Mouse (Mus musculus): ENCODE measurements around the gene Fibp. TPM values are rescaled to one million over a fixed set of nuclear protein-coding genes. Genes with fewer than 3 reads are reported as not detected.

The Fibp gene
- polyA plus RNA-seq, 1 experiment from 2014 or later: 119 TPM

GRCm38 (mm10) chr19:5444954-5445353 lies 15.5 kb upstream of the Fibp start:
- Histone ChIP-seq H3K27me3 (ENCODE audit: control insufficient read depth, insufficient read depth, low read length) (peaks cover 41% of the 10 kb centered on the region), H3K9ac (ENCODE audit: low read depth, low read length) (no peak overlapping the region), H3K9me3 (ENCODE audit: control insufficient read depth, low read length) (no peaks in the 10 kb centered on the region; the same call in 1 of the 2 replicates), H3K36me3 (ENCODE audit: control insufficient read depth, insufficient read depth, low read length) (no peaks in the 10 kb centered on the region), H3K4me3 (ENCODE audit: low read depth, low read length) (no peak overlapping the region), H3K4me2 (replicated peaks; ENCODE audit: low read depth, low read length) (no peak overlapping the region), H3K4me1 (replicated peaks; ENCODE audit: control insufficient read depth, insufficient read depth, low read length) (no peaks in the 10 kb centered on the region; the same call in 1 of the 2 replicates), H3K27ac (ENCODE audit: low read depth, low read length) (no peak overlapping the region)
- 30% methylated on average over 7 of the region's 7 CpGs for WGBS
- DNase-seq (ENCODE audit: low spot score): no peak
- ATAC-seq (ENCODE audit: low FRiP score): no peak

DNA sequence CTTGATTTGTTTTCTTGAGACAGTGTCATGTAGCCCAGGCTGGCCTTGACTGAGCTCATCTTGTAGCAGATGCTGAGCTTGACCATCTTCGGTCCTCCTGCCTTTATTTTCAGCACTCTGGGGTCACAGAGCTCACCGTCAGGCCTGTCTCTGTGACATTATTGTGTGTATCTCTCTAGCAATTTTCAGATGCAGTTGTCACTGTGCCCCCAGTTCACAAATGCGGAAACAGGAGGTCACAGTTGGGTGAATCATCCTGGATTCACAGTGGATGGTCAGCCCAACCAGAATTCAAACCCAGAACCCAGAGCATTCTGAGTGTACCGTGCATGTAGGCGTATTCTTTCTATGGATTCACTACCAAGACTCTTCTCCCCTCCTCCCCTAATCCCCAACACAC lies 14.7 kb upstream of the Fibp start:
- H3K36me3 ChIP-seq (ENCODE audit: control insufficient read depth, insufficient read depth, low read length): no peaks in the 10 kb centered on the region
- DNase-seq (ENCODE audit: low spot score): no peak
- 88% methylated on average over 5 of the region's 5 CpGs for WGBS
- H3K9ac ChIP-seq (ENCODE audit: low read depth, low read length): no peak overlapping the region
- H3K9me3 ChIP-seq (ENCODE audit: control insufficient read depth, low read length): no peaks in the 10 kb centered on the region
- no peak for ATAC-seq (ENCODE audit: low FRiP score)
- no peak overlapping the region for H3K27ac ChIP-seq (ENCODE audit: low read depth, low read length)
- no peaks in the 10 kb centered on the region; the same call in 1 of the 2 replicates for H3K4me1 ChIP-seq (replicated peaks; ENCODE audit: control insufficient read depth, insufficient read depth, low read length)
- no peak overlapping the region for H3K4me2 ChIP-seq (replicated peaks; ENCODE audit: low read depth, low read length)
- no peak overlapping the region for H3K4me3 ChIP-seq (ENCODE audit: low read depth, low read length)
- H3K27me3 ChIP-seq (ENCODE audit: control insufficient read depth, insufficient read depth, low read length): peaks cover 46% of the 10 kb centered on the region

DNA sequence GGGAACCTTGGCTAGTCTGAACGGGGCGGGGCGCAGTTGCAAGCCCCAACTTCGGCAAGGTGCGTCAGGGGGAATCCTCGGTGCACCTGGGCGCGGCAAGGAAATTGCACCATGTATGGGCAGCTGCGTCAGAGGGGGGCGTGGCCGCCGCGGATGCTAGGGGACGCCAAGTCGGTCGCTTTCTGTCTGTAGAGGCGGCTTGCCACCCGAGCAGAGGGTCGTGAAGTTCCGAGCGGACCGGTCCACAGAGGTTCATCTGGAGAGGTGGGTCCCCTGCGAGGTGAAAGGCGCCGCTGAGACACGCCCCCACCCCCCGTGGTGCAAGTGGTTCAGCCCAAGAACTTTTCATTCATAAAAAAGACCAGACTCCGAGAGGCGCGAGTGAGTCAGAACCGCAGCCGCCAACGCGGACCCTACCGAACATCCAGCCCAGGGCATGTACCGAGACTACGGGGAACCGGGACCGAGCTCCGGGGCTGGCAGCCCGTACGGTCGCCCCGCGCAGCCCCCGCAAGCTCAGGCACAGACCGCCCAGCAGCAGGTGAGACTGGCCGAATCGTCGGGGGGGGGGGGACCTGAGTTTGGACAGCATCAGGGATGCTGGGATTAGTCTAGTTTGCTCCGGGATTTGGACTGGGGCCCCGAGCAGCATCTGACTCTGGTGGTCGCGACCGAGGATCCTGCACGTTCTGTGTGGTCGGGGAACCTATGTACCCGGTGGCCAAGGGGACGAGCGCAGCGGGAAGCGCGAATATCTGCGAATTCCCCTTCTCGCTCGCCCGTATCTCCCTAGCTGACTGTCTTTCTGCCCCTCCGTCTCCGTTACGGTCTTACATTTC lies 12.7 kb upstream of the Fibp start, which contains the start of gene Fosl1:
Gene Fosl1 (plus strand): TSS at position 33 of the 839 bp plus-strand sequence.
- H3K36me3 ChIP-seq (ENCODE audit: control insufficient read depth, insufficient read depth, low read length): no peaks in the 10 kb centered on the region
- H3K27me3 ChIP-seq (ENCODE audit: control insufficient read depth, insufficient read depth, low read length): peaks cover 46% of the 10 kb centered on the region
- H3K27ac ChIP-seq (ENCODE audit: low read depth, low read length): no peak within 1 kb of the TSS
- H3K4me2 ChIP-seq (replicated peaks; ENCODE audit: low read depth, low read length): peak within 1 kb of the TSS; percentile 82
- H3K4me1 ChIP-seq (replicated peaks; ENCODE audit: control insufficient read depth, insufficient read depth, low read length): no peaks in the 10 kb centered on the region; the same call in 1 of the 2 replicates
- H3K9ac ChIP-seq (ENCODE audit: low read depth, low read length): peak within 1 kb of the TSS; percentile 36; the same call in 1 of the 2 replicates
- no peaks in the 10 kb centered on the region for H3K9me3 ChIP-seq (ENCODE audit: control insufficient read depth, low read length)
- peak; percentile 51; the same call in 1 of the 2 replicates for ATAC-seq (ENCODE audit: low FRiP score)
- WGBS: under 1% methylated on average over 70 of the region's 70 CpGs
- DNase-seq (ENCODE audit: low spot score): peak; percentile 74
- peak within 1 kb of the TSS; percentile 52 for H3K4me3 ChIP-seq (ENCODE audit: low read depth, low read length)

GRCm38 (mm10) chr19:5448354-5449150 lies 11.9 kb upstream of the Fibp start:
- Histone ChIP-seq H3K4me2 (replicated peaks; ENCODE audit: low read depth, low read length) (peak overlapping the region; percentile 82; the same call in 1 of the 2 replicates), H3K27ac (ENCODE audit: low read depth, low read length) (no peak overlapping the region), H3K9ac (ENCODE audit: low read depth, low read length) (no peak overlapping the region), H3K9me3 (ENCODE audit: control insufficient read depth, low read length) (no peaks in the 10 kb centered on the region), H3K4me3 (ENCODE audit: low read depth, low read length) (peak overlapping the region; percentile 52; the same call in 1 of the 2 replicates), H3K36me3 (ENCODE audit: control insufficient read depth, insufficient read depth, low read length) (no peaks in the 10 kb centered on the region), H3K4me1 (replicated peaks; ENCODE audit: control insufficient read depth, insufficient read depth, low read length) (no peaks in the 10 kb centered on the region; the same call in 1 of the 2 replicates), H3K27me3 (ENCODE audit: control insufficient read depth, insufficient read depth, low read length) (peaks cover 46% of the 10 kb centered on the region)
- DNase-seq (ENCODE audit: low spot score) (peak; percentile 51), ATAC-seq (ENCODE audit: low FRiP score) (no peak)
- WGBS: 9% methylated on average over 36 of the region's 36 CpGs

GRCm38 (mm10) chr19:5449673-5450072 lies 10.7 kb upstream of the Fibp start:
- no peak overlapping the region for H3K4me2 ChIP-seq (replicated peaks; ENCODE audit: low read depth, low read length)
- no peaks in the 10 kb centered on the region; the same call in 1 of the 2 replicates for H3K4me1 ChIP-seq (replicated peaks; ENCODE audit: control insufficient read depth, insufficient read depth, low read length)
- ATAC-seq (ENCODE audit: low FRiP score): no peak
- no peak for DNase-seq (ENCODE audit: low spot score)
- no peaks in the 10 kb centered on the region for H3K36me3 ChIP-seq (ENCODE audit: control insufficient read depth, insufficient read depth, low read length)
- H3K27me3 ChIP-seq (ENCODE audit: control insufficient read depth, insufficient read depth, low read length): peaks cover 46% of the 10 kb centered on the region
- no peaks in the 10 kb centered on the region for H3K9me3 ChIP-seq (ENCODE audit: control insufficient read depth, low read length)
- H3K9ac ChIP-seq (ENCODE audit: low read depth, low read length): no peak overlapping the region
- no peak overlapping the region for H3K27ac ChIP-seq (ENCODE audit: low read depth, low read length)
- H3K4me3 ChIP-seq (ENCODE audit: low read depth, low read length): no peak overlapping the region
- WGBS: 82% methylated on average over 3 of the region's 3 CpGs

- Histone ChIP-seq H3K4me1 (replicated peaks; ENCODE audit: control insufficient read depth, insufficient read depth, low read length) (peaks cover 9% of the 10 kb centered on the region), H3K27ac (ENCODE audit: low read depth, low read length) (no peak overlapping the region), H3K4me3 (ENCODE audit: low read depth, low read length) (no peak overlapping the region), H3K36me3 (ENCODE audit: control insufficient read depth, insufficient read depth, low read length) (no peaks in the 10 kb centered on the region), H3K9me3 (ENCODE audit: control insufficient read depth, low read length) (no peaks in the 10 kb centered on the region), H3K9ac (ENCODE audit: low read depth, low read length) (no peak overlapping the region), H3K27me3 (ENCODE audit: control insufficient read depth, insufficient read depth, low read length) (peaks cover 37% of the 10 kb centered on the region), H3K4me2 (replicated peaks; ENCODE audit: low read depth, low read length) (no peak overlapping the region)
- ATAC-seq (ENCODE audit: low FRiP score) (no peak), DNase-seq (ENCODE audit: low spot score) (no peak)
- 73% methylated on average over 6 of the region's 6 CpGs for WGBS
Observed at GRCm38 (mm10) chr19:5451766-5452165, 8.6 kb upstream of the Fibp start.

DNA sequence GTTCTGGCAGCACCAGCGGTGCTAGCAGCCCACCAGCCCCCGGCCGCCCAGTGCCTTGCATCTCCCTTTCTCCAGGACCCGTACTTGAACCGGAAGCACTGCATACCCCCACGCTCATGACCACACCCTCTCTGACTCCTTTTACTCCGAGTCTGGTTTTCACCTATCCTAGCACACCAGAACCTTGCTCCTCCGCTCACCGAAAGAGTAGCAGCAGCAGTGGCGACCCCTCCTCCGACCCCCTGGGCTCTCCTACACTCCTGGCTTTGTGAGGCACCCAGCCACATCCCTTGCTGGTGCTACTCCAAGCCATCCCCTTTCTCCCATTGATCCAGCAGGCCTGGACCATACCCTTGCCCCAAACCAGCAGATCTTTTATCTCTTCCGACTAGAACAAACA lies 5.4 kb upstream of the Fibp start:
- ATAC-seq (ENCODE audit: low FRiP score) (no peak), DNase-seq (ENCODE audit: low spot score) (no peak)
- Histone ChIP-seq H3K4me1 (replicated peaks; ENCODE audit: control insufficient read depth, insufficient read depth, low read length) (peaks cover 9% of the 10 kb centered on the region), H3K27ac (ENCODE audit: low read depth, low read length) (no peak overlapping the region), H3K9me3 (ENCODE audit: control insufficient read depth, low read length) (no peaks in the 10 kb centered on the region), H3K9ac (ENCODE audit: low read depth, low read length) (no peak overlapping the region), H3K4me2 (replicated peaks; ENCODE audit: low read depth, low read length) (0 out of 2 replicates have a peak overlapping the region, but pooled peaks have one; percentile 6), H3K4me3 (ENCODE audit: low read depth, low read length) (0 out of 2 replicates have a peak overlapping the region, but pooled peaks have one; percentile 6), H3K27me3 (ENCODE audit: control insufficient read depth, insufficient read depth, low read length) (peaks cover 4% of the 10 kb centered on the region), H3K36me3 (ENCODE audit: control insufficient read depth, insufficient read depth, low read length) (no peaks in the 10 kb centered on the region)
- WGBS: 79% methylated on average over 12 of the region's 12 CpGs

- Histone ChIP-seq H3K27ac (ENCODE audit: low read depth, low read length) (no peak overlapping the region), H3K9ac (ENCODE audit: low read depth, low read length) (peak overlapping the region; percentile 16; the same call in 1 of the 2 replicates), H3K27me3 (ENCODE audit: control insufficient read depth, insufficient read depth, low read length) (no peaks in the 10 kb centered on the region; the same call in 1 of the 2 replicates), H3K4me1 (replicated peaks; ENCODE audit: control insufficient read depth, insufficient read depth, low read length) (peaks cover 9% of the 10 kb centered on the region), H3K4me2 (replicated peaks; ENCODE audit: low read depth, low read length) (peak overlapping the region; percentile 99), H3K9me3 (ENCODE audit: control insufficient read depth, low read length) (no peaks in the 10 kb centered on the region), H3K4me3 (ENCODE audit: low read depth, low read length) (peak overlapping the region; percentile 73; the same call in 1 of the 2 replicates), H3K36me3 (ENCODE audit: control insufficient read depth, insufficient read depth, low read length) (no peaks in the 10 kb centered on the region)
- ATAC-seq (ENCODE audit: low FRiP score) (no peak), DNase-seq (ENCODE audit: low spot score) (no peak)
- 69% methylated on average over 8 of the region's 8 CpGs for WGBS
Observed at GRCm38 (mm10) chr19:5455568-5455967, 4.8 kb upstream of the Fibp start.

All from hindbrain, embryonic 11.5 days (tissue).